Comparison of ENCODE assay signal across 12 mouse cellular contexts in the genomic region with DNA sequence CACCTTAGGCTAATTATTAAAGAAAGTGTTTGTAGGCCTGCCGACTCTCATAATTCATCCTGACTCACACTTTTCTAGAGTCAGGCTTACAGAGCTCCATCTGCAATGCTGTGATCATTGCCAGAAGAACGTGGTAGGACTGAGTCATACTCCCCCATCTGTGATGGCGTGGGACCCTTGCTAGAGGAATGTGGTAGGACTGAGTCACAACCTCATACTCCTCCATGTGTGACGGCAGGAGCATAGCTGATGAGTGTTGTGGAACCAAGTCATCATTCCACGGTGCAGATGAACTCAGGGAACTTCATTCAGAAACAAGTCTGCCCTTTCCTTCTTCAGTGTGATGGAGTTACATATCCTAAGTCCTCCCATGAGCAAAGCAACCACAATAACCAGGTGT.
A peak's percentile ranks its signal among the peaks of the same experiment; 100 is the strongest.
DNase-seq lines count a peak whose midpoint lies in the region; ATAC-seq and TF ChIP-seq lines count a peak whose summit lies in the region.
"Had no signal": no experiment of that assay in that cellular context is flagged by ENCODE, and none has a peak within 500 bp of the region (broad histone marks: within the 10 kb centered on the region; RNA-seq: fewer than 3 reads in every experiment).

No protein-coding gene starts in this region.

- peak; percentile 71 for DNase-seq in 3134 (ENCODE audit: extremely low read depth, insufficient read length, low spot score)
- DNase-seq in CD4-positive helper T cell, adult 2 months (ENCODE audit: low read depth, low spot score): peak; percentile 7
- peak; percentile 75 to 78 for DNase-seq in frontal cortex, postnatal 36 days (ENCODE audit: low spot score in 2 of 2)
- peak; percentile 4 for DNase-seq in limb, embryonic 14.5 days (ENCODE audit: low spot score)
- no peak for DNase-seq in B cell, adult 2 months
- no peak for DNase-seq in ovary, postnatal 36 days (ENCODE audit: low spot score)
- no peak for DNase-seq in lung, postnatal 25 days (ENCODE audit: low spot score)
- DNase-seq: adrenal gland, adult 2 months; cerebellum, adult 11 months; heart, postnatal 36 days; liver, postnatal 0 days had no signal

- H3K27ac ChIP-seq in limb, embryonic 14.5 days (replicated peaks; ENCODE audit: low read depth, low read length): no peak overlapping the region
- H3K27ac ChIP-seq: forebrain, embryonic 12.5 days had no signal

- ATAC-seq in limb, embryonic 14.5 days (ENCODE audit: low FRiP score, low read depth): no peak
- ATAC-seq: liver, postnatal 0 days had no signal

- H3K4me2 ChIP-seq in limb, embryonic 14.5 days (replicated peaks; ENCODE audit: low read depth, low read length, severe bottlenecking): no peak overlapping the region
- H3K4me2 ChIP-seq: forebrain, embryonic 12.5 days had no signal

- no peaks in the 10 kb centered on the region for H3K4me1 ChIP-seq in limb, embryonic 14.5 days (ENCODE audit: control insufficient read depth, insufficient read depth, low read length)
- H3K4me1 ChIP-seq: forebrain, embryonic 12.5 days had no signal

- WGBS in limb, embryonic 14.5 days: 89% methylated on average over 5 of the region's 5 CpGs

- H3K4me3 ChIP-seq in limb, embryonic 14.5 days (replicated peaks; ENCODE audit: low read length): no peak overlapping the region
- H3K4me3 ChIP-seq: forebrain, embryonic 12.5 days had no signal

- no peaks in the 10 kb centered on the region for H3K36me3 ChIP-seq in limb, embryonic 14.5 days (ENCODE audit: control insufficient read depth, insufficient read depth, low read length)
- H3K36me3 ChIP-seq: forebrain, embryonic 12.5 days had no signal

- H3K9ac ChIP-seq in limb, embryonic 14.5 days (ENCODE audit: low read depth, low read length, severe bottlenecking): no peak overlapping the region
- H3K9ac ChIP-seq: forebrain, embryonic 12.5 days; liver, postnatal 0 days had no signal

- no peak for TF ChIP-seq POLR2A in limb, embryonic 14.5 days (IDR thresholded peaks at IDR 0.05; ENCODE audit: borderline replicate concordance, extremely low read depth, insufficient read depth, insufficient read length)

- no peaks in the 10 kb centered on the region for H3K9me3 ChIP-seq in limb, embryonic 14.5 days (ENCODE audit: control insufficient read depth, low read length)
- H3K9me3 ChIP-seq: forebrain, embryonic 12.5 days had no signal

- no peaks in the 10 kb centered on the region for H3K27me3 ChIP-seq in limb, embryonic 14.5 days (ENCODE audit: control insufficient read depth, insufficient read depth, low read length)
- H3K27me3 ChIP-seq: forebrain, embryonic 12.5 days had no signal

Comparison
In these comparisons a context has a peak if more than half of its experiments do, and no peak if none do; other contexts are left out.
1. DNase-seq: peak in 3134 (single experiment), CD4-positive helper T cell, adult 2 months (single experiment), frontal cortex, postnatal 36 days (2 of 2) and limb, embryonic 14.5 days (single experiment); none in B cell, adult 2 months (0 of 2), ovary, postnatal 36 days (single experiment) and lung, postnatal 25 days (single experiment).